Mouse (Mus musculus): ENCODE data around the gene Atxn10.

Gene Atxn10

GRCm38 (mm10) chr15:85404739-85405138 lies 68.7 kb downstream of the Atxn10 start:
- DNase-seq (ENCODE audit: low spot score in 2 of 2), result no peak

- no peak for DNase-seq (ENCODE audit: low spot score in 2 of 2)
These were observed 69.5 kb downstream of the Atxn10 start for GRCm38 (mm10) chr15:85405567-85405966.

GRCm38 (mm10) chr15:85406846-85407245 lies 70.8 kb downstream of the Atxn10 start:
- no peak for DNase-seq (ENCODE audit: low spot score in 2 of 2)

- DNase-seq (ENCODE audit: low spot score in 2 of 2), result no peak
These were observed 71.3 kb downstream of the Atxn10 start for GRCm38 (mm10) chr15:85407342-85407741.

GRCm38 (mm10) chr15:85408790-85409189 lies 72.7 kb downstream of the Atxn10 start:
- DNase-seq (ENCODE audit: low spot score in 2 of 2), result no peak

GRCm38 (mm10) chr15:85409245-85409783 lies 73.3 kb downstream of the Atxn10 start:
- DNase-seq (ENCODE audit: low spot score in 2 of 2), result no peak

GRCm38 (mm10) chr15:85409836-85410235 lies 73.8 kb downstream of the Atxn10 start:
- no peak for DNase-seq (ENCODE audit: low spot score in 2 of 2)

GRCm38 (mm10) chr15:85414620-85415019 lies 78.6 kb downstream of the Atxn10 start:
- DNase-seq (ENCODE audit: low spot score in 2 of 2), result no peak

GRCm38 (mm10) chr15:85420686-85421085 lies 84.6 kb downstream of the Atxn10 start:
- DNase-seq (ENCODE audit: low spot score in 2 of 2), result no peak

- no peak for DNase-seq (ENCODE audit: low spot score in 2 of 2)
These were observed 88.2 kb downstream of the Atxn10 start for GRCm38 (mm10) chr15:85424197-85424596.

GRCm38 (mm10) chr15:85428140-85428539 lies 92.1 kb downstream of the Atxn10 start:
- no peak for DNase-seq (ENCODE audit: low spot score in 2 of 2)

GRCm38 (mm10) chr15:85442568-85442967 lies 106.5 kb downstream of the Atxn10 start:
- no peak for DNase-seq (ENCODE audit: low spot score in 2 of 2)

- no peak for DNase-seq (ENCODE audit: low spot score in 2 of 2)
These were observed 110.6 kb downstream of the Atxn10 start for GRCm38 (mm10) chr15:85446652-85447051.

- DNase-seq (ENCODE audit: low spot score in 2 of 2), result no peak
These were observed 120.8 kb downstream of the Atxn10 start for GRCm38 (mm10) chr15:85456891-85457290.

GRCm38 (mm10) chr15:85457838-85458237 lies 121.8 kb downstream of the Atxn10 start:
- no peak for DNase-seq (ENCODE audit: low spot score in 2 of 2)

GRCm38 (mm10) chr15:85458631-85459082 lies 122.6 kb downstream of the Atxn10 start:
- no peak for DNase-seq (ENCODE audit: low spot score in 2 of 2)

GRCm38 (mm10) chr15:85461541-85461940 lies 125.5 kb downstream of the Atxn10 start:
- no peak for DNase-seq (ENCODE audit: low spot score in 2 of 2)

GRCm38 (mm10) chr15:85462138-85462537 lies 126.1 kb downstream of the Atxn10 start:
- no peak for DNase-seq (ENCODE audit: low spot score in 2 of 2)

- no peak for DNase-seq (ENCODE audit: low spot score in 2 of 2)
These were observed 127.2 kb downstream of the Atxn10 start for GRCm38 (mm10) chr15:85463027-85463790.

- no peak for DNase-seq (ENCODE audit: low spot score in 2 of 2)
These were observed 128.1 kb downstream of the Atxn10 start for GRCm38 (mm10) chr15:85464190-85464589.

- no peak for DNase-seq (ENCODE audit: low spot score in 2 of 2)
These were observed 128.9 kb downstream of the Atxn10 start for GRCm38 (mm10) chr15:85464823-85465565.

- no peak for DNase-seq (ENCODE audit: low spot score in 2 of 2)
These were observed 130.5 kb downstream of the Atxn10 start for GRCm38 (mm10) chr15:85466456-85467067.

Data from spleen, postnatal 36 days (tissue).